Mouse (Mus musculus) kidney, postnatal 25 days (tissue): ENCODE results near the gene Thada.
A peak's percentile ranks its signal among the peaks of the same experiment; 100 is the strongest.
"Not testable (repeated sequence)": the region's sequence is repeated elsewhere in the genome, so short reads cannot be mapped to it uniquely, and the experiment has no call there.

Experiments used
- DNase-seq, 2 experiments: peaks; one replicate each; pipeline ENCODE4 v3.0.0; 2021; ENCODE audit warnings: mixed read lengths in 2 of 2

Gene Thada

GRCm38 (mm10) chr17:84257927-84258532 is 208.0 kb downstream of the Thada start:
- DNase-seq = no peak

GRCm38 (mm10) chr17:84256278-84256819 is 209.7 kb downstream of the Thada start:
- DNase-seq = peak in 1 of 2 experiments; percentile 25

DNA sequence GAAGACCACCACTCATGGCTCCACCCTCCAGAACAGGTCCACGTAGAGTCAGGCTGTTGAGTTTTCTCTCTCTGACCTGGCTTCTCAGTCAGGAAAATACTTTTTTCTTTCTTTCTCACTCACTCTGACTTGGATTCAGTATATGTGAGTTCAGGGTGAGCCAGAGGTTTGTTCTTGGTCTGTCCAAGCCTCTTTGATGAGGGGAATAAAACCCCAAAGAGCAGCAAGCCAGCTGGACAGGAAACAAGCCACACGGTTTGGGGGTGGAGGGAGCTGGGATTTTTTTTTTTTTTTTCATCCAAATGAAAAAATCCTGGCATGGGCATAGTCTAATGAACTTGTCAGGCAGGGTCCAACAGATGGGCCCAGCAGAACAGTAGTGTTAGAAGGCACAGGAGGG is 210.2 kb downstream of the Thada start:
- no peak for DNase-seq

DNA sequence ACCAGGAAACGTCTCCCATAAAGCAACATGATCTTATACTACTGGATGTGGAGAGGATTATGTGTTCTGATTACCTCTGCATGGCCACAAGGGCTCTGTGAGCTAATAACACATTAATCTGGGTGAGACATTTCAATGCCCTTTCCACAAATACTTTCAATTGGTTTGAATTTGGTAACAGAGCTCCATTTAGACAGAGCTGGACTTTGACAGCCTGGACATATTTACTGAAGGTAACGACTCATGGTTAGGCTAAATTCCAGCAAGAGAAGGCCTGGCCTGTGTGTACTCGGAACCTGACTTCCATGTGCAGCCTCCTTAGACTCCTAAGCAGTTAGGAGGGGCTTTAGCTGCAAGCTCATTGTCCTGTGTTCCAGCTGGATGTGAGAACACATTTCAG is 214.6 kb downstream of the Thada start:
- DNase-seq = no peak

DNA sequence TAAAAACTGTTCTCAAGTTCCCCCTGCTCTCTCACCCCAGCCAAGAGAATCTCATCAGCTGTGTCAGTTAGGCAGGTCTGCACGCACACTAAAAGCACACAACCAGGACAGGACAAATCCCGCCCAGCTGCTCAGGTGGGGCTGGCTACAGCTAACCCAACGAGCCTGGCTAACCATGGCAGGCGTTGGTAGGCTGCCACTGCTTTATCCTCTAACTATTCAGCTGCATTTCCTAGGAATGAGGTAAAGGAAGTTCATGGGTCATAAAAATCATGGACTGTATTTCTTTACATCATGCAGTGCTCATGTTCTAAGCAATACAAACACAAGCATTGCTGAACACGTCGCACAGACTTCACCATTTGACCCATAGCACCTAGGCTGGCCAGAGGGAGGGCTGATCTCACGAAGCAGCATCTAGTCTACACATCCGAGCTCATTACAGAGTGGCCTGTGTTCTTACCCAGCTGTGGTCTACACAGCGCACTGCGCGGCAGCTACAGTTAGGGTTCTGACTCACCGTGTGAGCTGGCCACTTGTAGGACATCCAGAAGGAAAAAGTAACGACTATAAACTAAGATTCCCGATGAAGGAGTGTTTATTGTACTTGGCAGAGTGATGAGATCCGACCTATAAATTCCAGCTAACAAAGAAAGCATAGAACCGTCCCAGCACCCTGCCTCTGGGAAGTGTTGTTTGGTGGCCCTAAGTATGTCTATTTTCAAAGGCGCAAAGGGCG is 221.7 kb downstream of the Thada start:
- DNase-seq = no peak

DNA sequence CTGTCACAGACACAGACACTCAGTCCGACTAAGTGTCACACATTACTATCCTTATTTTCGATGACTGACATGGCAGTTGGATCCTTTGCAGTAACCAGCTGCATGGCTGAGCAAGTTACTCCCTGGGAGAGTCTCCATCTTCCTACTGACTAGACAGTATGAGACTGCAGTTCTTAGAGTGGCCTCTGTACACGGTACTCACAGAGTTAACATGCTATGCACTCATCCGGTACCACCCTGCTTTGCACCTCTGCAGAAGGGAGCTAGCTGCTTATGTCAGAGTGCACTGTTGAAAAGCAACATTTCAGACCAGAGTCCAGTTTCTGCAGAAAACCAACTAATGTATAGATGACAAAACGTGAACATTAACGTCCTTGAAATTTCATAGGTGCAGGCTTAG is 222.2 kb downstream of the Thada start:
- no peak for DNase-seq

- no peak for DNase-seq
These were observed 224.6 kb downstream of the Thada start for GRCm38 (mm10) chr17:84241308-84241957.

GRCm38 (mm10) chr17:84239679-84240292 is 226.2 kb downstream of the Thada start:
- DNase-seq = peak; percentile 63 to 71

- no peak for DNase-seq
These were observed 227.8 kb downstream of the Thada start for GRCm38 (mm10) chr17:84238174-84238573.

DNA sequence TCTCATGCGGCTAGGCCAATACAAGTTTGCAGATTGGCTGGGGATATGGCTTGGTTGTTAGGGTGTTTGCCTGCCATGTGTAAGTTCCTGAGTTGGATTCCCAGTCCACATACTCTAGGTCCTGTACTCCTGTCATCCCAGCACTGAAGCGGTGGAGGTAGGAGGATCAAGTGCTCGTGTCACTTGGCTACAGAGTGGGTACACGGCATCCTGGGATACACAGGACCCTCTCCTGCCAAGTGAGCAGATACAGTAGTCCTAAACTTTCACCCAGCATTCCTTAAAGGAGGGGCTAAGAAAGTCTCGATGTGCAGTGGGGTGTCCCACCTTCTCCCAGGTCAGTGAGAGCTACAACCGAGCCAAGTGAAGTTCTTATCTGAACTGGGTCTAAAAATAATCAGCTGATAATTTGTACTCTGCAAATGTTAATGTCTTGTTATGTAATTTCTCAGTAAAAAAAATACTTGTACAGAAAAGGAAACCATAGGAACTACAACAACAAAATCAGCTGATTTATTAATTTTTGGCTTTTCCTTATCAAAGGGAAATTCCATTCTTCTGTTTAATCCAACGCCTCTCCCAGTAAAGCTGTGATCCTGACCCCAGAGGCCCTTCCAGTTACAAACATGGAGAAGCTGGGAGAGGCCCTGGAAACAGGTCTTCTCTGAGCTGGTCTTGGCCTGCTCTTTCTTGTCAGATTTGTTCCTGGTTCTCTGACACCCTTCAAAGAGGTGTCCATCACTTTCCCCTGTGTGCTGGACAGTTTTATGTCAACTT is 229.0 kb downstream of the Thada start:
- DNase-seq = peak; percentile 26 to 53

DNA sequence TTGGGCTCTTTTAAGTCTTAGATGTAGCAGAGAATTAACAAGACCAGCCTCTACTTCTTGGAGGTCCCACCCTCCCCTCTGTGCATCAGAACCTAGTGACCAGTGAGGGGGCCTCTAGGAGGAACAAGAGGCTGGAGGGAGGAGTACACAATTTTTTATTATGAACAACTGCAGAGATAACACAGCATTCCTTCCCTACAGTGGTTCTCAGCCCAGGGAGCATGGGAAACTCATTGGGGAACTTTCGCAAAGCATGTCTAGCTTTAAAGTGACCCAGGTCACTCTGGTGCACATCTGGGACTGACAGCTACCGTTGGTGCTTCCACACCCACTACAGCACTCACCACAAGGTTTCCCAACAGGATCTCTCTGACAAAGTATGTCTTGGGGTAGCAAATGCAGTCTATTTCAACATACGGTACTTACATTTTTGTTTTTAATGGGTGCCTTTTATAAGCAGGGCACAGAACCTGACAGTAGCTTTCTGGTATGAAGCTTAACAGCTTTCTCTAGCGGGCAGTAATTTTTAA is 230.5 kb downstream of the Thada start:
- no peak for DNase-seq

DNA sequence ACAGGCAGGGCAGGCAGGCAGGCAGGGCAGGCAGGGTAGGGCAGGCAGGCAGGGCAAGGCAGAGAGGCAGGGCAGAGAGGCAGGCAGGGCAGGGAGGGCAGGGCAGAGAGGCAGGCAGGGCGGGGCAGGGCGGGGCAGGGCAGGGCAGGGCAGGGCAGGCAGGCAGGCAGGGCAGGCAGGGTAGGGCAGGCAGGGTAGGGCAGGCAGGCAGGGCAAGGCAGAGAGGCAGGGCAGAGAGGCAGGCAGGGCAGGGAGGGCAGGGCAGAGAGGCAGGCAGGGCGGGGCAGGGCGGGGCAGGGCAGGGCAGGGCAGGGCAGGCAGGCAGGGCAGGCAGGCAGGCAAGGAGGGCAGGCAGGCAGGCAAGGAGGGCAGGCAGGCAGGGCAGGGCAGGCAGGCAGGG is 231.2 kb downstream of the Thada start:
- not testable (repeated sequence) for DNase-seq

- DNase-seq = no peak
These were observed 232.2 kb downstream of the Thada start for GRCm38 (mm10) chr17:84233758-84234157.

- DNase-seq = no peak
These were observed 234.6 kb downstream of the Thada start for GRCm38 (mm10) chr17:84231361-84231760.

DNA sequence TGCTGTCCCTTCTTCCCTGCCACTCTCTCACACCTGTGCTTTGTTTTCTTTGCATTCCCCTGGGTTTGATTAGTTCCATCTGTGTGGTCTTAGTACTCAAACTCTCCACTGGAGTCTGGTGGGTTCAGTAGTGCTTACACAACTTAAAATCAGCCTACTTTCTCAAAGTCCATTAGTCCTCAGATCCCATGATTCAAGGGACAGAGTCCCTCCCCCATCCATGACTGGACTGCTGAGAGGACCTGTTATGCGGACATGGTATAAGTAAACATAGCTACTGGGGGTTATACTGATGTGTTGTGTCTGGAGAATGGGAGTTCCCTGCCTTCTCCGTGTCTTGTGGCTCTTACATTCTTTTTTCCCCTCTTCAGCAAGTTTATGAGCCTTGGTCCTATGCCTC is 237.8 kb downstream of the Thada start:
- no peak for DNase-seq

DNA sequence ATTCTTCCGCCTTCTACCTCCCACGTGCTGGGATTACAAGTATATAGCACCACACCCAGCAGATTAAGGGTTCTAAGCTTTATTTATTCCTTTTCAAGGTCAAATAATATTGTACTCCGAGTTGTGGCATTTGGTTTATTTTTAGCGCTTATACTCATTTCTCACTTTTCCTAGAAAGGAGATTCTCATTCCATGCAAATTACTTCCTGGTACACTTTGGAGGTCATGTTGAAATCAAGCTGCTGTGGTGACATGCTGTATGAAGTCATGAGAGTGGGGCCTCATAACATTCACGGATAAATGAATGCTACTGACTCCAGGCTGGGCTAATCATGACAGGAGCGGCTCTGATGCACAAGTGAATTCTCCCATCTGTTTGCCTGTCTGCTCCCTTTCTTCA is 239.3 kb downstream of the Thada start:
- no peak for DNase-seq

- no peak for DNase-seq
These were observed 239.8 kb downstream of the Thada start for GRCm38 (mm10) chr17:84226231-84226630.

DNA sequence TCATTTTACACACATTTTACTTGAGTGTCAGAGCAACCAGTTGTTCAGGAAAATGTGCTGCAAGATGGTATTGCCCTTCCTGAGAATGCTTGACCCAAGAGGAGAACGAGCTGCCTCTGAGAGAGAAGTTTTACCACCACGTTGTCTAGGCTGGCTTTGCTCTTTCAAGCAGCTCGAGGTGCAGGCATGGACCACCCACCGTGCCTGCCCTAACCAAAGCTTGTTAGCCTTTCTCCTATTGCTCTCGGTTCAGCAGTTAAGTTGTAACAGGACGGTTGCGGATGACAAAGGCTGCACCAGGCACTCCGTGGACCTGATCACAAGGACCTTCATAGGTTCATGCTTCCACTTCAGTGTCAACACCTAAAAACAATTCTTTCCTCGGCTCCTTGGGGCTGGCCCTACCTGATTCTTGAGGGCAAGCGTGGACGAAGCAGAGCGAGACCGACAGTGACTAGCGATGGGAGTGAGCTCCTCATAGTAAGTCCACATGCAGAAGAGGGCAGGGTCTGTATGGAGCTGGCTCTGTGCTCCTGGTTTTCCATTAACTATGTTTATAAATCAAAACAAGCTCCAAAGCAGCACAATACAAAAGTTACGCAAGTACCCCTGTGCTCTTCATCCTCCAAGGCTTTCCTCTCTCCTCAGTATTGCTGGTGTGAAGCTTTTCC is 241.7 kb downstream of the Thada start:
- DNase-seq = peak in 1 of 2 experiments; percentile 58

DNA sequence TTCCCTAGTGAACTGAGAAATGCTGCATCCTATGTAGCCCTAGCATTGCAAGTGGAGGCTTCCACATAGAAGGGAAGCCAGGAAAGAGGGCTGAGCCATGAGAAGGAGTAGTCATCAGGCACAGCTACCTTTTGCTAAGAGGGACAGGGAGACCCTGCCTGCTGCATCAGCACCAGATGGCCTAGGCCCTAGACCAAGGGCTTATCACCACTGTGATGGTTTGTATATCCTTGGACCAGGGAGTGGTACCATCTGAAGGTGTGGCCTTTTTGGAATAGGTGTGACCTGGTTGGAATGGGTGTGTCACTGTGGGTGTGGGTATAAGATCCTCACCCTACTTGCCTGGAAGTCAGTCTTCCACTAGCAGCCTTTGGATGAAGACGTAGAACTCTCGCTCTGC is 247.2 kb downstream of the Thada start:
- not testable (repeated sequence) for DNase-seq

GRCm38 (mm10) chr17:84217696-84218095 is 248.3 kb downstream of the Thada start:
- no peak for DNase-seq

GRCm38 (mm10) chr17:84215264-84215960 is 250.6 kb downstream of the Thada start:
- no peak for DNase-seq
